Mouse (Mus musculus) layer of hippocampus, adult 9-11 months (tissue): ENCODE results near the gene Isoc2b.
"Not testable (repeated sequence)": the region's sequence is repeated elsewhere in the genome, so short reads cannot be mapped to it uniquely, and the experiment has no call there.

Source experiments
- DNase-seq: peaks from one replicate; pipeline ENCODE4 v3.0.0; 2022

Gene Isoc2b

GRCm38 (mm10) chr7:4870133-4870532 is at the start of gene Isoc2b:
Isoc2b (minus strand) TSS chr7:4870258.
- DNase-seq = no peak

GRCm38 (mm10) chr7:4919096-4919495 is 49.0 kb upstream of the Isoc2b start:
- DNase-seq = no peak

GRCm38 (mm10) chr7:4918681-4919080 is 48.6 kb upstream of the Isoc2b start:
- DNase-seq = no peak

DNA sequence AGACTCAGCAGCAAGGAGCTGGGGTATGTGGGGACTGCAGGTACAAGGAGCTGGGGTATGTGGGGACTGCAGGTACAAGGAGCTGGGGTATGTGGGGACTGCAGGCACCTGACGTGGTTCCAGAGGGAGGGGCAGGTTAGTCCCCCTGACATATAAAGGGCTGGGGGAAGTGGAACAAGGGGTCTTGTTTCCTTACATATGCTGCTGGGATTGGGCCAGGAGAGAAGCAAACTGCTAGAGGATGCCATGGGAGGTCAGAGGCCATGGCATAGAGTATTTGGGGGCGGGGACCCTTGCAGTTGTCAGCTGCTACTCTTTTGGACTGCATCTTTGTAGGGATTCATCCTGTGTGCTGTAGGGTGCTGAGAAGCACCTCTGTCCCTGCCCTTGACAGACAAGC is 47.4 kb upstream of the Isoc2b start:
- DNase-seq = no peak

DNA sequence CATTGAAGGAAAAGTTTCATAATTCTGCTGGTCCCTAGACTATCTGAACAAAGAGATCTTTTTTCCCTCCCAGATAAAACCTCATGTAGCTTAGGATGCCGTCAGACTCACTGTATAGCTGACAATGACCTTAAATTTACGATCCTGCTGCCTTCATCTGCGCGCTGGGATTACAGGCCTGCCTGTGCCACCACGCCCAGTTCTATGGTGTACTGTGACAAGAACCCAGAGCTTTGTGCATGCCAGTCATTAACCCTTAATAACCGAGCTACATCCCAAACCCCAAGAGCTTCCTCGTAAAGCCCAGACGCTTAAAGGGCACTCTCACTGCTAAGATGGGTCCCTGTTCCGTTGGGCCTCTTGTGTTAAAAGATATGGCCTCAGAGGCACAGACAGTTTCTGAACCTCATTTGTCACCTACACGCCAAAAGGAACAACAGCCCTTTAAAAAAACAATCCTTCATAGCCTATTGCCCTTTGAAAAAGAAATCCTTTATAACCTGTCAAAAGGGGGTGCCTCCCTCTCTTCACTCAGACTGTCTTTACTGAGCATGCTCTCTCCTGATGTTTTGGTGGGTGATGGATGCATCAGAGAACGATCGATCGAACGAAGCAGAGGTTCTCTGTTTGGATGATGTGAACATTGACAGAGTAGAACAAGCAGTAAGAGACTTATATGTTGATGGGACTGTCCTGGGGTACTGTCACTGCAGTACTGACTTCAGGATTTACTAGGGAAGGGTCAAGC is 45.8 kb upstream of the Isoc2b start:
- no peak for DNase-seq

- DNase-seq = peak; percentile 93
Observed at GRCm38 (mm10) chr7:4915007-4915665, 45.1 kb upstream of the Isoc2b start, which contains the start of gene Zfp628. Zfp628 (plus strand) TSS chr7:4915217.

DNA sequence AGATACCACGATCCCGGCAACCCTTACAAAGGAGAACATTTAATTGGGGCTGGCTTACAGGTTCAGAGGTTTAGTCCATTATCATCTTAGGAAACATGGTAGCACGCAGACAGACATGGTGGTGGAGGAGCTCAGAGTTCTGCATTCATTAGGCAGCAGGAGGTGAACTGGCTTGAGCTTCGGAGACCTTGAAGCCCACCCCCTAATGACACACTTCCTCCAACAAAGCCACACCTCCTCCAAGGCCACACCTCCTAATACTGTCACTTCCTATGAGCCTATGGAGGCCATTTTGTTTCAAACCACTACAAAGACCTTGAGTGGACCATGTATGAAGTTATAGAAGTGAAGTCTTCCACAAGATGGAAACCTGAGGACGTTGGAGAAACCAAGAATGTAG is 42.2 kb upstream of the Isoc2b start:
- DNase-seq = no peak

DNA sequence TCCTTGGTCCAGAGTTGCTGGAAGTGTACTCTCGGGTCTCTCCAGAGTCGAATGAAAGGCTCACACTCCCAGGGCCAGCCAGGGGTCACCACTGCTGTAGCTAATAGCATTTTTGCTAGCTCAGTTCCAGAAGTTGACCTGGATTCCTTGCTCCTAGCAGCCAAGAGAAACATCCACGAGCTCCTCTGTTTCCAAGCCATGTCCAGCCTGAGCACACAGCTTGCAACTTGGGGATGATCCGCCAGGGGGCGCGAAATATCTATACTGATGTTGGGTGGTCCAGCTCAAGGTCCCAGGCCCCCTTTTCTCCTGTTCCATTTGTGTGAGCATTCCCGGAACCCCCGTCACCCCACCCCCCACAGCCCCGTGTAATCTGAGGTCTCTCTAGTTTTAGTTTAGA is 41.5 kb upstream of the Isoc2b start:
- no peak for DNase-seq

DNA sequence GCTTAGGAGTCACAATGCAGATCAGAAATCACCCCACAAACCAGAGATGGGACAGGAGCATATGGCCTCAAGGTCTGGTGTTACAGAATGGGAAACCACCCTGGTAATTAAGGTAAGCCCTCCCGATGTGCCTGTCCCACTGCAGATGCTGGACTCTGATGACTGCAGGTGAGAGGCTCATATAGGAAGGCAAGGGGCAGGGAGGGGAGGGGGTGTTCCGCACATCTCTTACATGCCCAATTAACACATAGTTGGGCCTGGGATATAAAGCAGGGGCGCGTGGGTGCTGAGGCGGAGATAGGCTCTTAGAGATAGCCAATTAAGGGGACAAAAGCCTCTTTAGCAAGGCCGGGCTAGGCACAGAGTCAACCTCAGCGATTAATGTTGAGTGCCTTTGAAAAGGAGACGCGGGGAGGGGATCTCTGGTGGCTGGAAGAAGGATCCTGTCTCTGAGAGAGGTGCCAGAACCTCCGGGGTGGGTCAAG is 36.5 kb upstream of the Isoc2b start, which contains the start of gene Gm36210:
Gm36210 (minus strand) TSS at position 51 of the 485 bp plus-strand sequence.
- DNase-seq = no peak

GRCm38 (mm10) chr7:4902404-4902803 is 32.3 kb upstream of the Isoc2b start:
- DNase-seq = no peak

DNA sequence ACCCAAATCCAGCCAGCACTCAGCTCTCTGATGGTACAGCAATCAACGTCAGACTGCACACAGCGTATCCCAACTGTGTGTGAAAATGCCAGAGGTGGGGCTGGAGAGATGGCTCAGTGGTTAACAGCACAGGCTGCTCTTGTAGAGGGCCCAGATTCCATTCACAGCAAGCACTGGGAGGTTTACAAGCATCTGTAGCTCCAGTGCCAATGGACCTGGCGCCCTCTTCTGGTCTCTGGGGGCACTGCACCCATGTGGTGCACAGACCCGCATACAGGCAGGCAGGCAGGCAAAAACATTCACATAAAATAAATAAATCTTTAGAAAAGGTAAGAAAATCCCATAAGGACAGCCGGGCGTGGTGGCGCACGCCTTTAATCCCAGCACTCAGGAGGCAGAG is 31.1 kb upstream of the Isoc2b start:
- no peak for DNase-seq

DNA sequence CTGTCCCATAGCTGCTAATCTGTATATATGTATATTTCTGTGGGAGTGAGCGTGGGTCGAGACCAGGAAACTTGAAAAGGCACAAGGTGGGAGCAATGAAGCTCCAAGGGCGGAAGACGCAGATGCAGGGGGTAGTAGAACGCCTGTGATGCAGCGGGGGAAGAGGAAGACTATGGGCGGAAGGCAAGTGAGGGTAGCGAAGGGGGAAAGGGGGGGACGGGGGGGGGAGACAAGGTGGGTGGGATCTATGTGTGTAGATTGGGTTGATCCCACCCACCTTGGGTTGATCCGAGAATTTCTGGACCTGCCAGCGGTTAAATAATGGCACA is 30.4 kb upstream of the Isoc2b start:
- DNase-seq = no peak

- DNase-seq = no peak
Observed at GRCm38 (mm10) chr7:4899649-4900522, 29.8 kb upstream of the Isoc2b start.

DNA sequence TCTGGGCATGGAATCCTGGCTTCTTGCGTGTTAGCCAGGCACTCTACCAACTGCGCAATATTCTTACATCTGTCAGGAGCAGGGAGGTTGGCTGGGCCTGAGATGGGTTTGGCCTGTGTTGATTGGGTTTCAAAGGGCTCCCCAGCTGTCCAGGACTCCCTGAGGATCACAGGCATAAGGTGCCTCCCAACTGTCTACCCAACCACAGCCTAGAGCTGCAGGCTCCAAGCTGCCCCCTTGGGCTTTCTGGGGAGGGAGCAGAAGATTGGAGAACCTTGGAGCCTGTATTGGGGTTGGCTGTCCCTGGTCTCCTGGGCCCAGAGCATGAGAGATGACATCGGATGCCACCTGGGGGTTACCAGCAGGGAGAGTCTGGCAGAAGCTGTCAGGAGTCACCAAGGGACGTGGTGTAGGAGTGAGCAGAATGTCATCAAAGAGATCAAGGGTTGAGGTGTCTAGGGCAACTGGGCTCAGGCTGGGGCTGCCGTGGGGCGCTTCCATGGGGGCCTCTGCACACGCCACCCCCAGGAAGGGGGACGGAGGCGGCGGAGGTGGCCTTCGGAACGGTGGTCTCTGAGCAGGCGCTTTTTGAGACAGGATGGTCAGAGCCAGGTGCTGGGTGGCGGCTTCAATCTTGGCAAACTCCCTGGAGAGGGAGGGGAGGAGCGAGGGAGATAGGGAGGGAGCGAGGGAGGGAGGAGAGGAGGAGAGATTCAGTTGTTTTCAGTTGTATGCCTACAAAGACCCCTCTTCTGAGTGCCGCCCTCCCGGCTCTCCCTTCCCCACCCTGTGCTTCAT is 29.0 kb upstream of the Isoc2b start:
- no peak for DNase-seq

DNA sequence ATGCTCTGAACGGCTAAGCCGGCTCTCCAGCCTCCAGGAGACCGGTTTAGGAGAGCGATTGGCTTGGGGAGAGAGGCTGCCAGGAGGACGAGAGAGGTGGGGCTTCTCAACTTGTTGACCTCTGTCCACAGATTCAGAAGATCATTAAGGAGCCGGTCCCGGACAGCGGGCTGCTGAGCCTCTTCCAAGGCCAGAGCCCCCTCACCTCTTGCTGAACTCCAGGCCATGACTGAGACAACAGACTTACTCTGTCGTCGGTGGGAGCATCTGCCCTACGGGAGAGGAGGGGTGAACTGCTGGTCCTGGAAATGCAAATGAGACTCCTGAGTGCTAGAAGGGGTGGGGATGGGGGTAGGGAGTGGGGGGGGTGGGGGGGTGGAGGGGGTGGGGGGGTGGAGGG is 25.1 kb upstream of the Isoc2b start:
- no peak for DNase-seq

- DNase-seq = no peak
Observed at GRCm38 (mm10) chr7:4886680-4887079, 16.6 kb upstream of the Isoc2b start.

GRCm38 (mm10) chr7:4879036-4879435 is 9.0 kb upstream of the Isoc2b start:
- not testable (repeated sequence) for DNase-seq

DNA sequence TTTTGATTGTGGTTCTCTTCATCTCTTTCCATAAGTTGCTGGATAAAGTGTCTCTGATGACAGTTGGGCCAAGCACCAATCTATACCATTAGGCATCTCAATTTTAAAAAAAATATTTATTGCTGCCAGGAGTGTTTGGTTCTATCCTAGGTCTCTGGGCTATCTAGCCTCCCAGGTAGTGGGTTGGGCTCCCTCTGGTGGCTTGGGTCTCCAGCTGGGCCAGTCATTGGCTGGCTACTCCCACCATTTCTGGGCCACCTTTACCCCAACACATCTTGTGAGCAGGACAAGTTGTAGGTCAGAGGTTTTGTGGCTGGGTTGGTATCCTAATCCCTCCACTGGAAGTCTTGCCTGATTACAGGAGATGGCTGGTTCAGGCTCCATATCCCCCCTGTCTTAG is 8.1 kb upstream of the Isoc2b start:
- DNase-seq = no peak

DNA sequence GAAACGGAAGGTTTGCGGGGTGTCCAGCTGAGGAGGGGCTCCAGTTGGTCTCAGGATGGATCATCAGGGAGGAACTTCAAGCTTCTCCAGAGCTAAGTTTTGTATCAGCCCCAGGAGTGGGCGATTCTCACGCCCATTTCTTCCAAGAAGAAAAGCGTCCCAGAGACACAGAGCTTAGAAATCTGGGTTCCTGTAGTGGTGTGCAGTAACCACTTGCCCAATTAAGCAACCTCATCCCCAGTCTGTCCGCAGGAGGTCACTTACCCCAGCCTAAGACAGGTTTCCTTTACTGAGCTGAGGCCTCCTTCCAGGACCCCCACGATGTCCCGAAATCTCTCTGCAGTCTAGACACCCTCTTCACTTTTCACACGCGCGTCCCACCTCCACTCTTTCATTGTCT is 7.2 kb upstream of the Isoc2b start:
- DNase-seq = no peak

DNA sequence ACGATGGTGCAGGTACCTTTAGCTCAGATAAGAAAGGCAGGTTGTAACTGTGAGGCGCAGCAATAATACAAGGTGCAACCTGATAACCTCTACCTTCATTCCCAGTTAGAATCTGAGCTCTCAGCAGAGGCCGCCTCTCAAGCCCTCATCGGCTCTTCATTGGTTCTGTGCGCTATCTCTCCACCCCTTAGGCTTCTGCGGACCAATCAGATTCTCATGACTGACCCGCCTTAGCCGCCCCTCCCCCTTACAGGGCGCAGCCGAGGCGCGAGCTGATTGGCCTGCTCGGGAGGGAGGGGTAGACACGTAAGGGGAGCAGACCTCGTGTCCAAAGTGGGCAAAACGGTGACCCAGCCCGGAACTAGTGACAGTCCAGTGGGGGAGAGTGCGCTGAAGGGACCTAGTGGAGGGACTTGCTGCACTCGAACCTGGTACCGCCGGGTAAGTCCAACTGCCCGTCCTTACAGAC is 6.7 kb upstream of the Isoc2b start, which contains the start of gene Isoc2a:
Isoc2a (plus strand) TSS at position 401 of the 469 bp plus-strand sequence.
- DNase-seq = peak; percentile 94

DNA sequence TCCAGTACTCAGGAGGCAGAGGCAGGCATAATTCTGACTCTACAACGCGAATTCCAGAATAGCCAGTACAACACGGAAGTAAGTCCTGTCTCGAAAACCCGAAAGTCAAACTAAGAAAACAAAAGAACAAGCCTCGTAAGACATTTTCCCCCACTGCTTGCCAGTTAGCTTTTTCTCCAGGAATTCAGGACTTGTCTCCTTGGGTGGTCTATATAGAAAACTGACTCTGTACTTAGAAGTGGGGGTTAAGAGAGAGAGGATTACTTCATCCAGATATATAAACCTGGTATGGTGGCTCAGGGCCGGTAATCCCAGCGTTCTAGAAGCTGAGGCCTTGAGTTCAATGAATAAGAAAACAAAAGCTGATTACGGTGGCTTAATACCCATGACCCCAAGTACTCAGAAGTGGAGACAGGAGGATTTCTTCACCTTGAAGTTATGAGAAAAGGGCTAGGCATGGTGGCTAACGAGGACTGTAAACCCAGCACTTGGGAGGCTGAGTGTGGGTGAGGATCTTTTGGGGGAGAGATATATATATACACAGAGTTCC is 3.4 kb downstream of the Isoc2b start:
- no peak for DNase-seq
